Mouse (Mus musculus): ENCODE data around the gene Psmb5. TPM values are rescaled to one million over a fixed set of nuclear protein-coding genes. Genes with fewer than 3 reads are reported as not detected.
A peak's percentile ranks its signal among the peaks of the same experiment; 100 is the strongest.

Psmb5 gene
- polyA plus RNA-seq, 1 experiment from 2014 or later: 428 TPM

DNA sequence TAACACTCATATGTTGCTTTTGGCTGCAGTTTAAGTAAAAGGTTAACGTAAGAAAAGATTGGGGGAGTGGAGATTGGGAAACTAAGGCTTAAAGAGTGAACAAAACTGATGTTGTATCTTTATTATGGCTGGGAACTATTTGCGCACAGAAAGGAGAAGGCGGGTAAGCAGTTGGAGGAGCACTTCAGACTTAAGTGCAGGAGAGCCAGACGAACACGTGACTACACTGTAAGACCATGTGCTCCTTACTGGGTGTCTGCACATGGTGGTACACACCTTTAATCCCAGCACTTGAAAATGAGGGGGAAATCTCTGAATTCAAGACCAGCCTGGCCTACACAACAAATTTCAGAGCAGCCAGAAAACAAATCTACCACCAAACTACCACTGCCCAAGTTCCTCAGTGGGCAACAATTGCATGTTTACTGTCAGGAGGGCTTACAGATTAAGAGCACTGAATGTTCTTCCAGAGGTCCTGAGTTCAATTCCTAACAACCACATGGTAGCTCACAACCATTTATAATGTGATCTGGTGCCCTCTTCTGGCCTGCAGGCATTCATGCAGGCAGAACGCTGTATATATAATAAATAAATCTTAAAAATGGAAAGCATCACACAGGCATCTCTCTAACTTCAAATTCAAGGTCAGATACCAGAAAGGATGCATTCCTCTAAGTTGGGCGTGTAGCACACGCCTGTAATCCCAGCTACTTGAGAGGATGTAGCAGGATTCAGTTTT is 29.2 kb upstream of the Psmb5 start:
- no peak overlapping the region for H3K27ac ChIP-seq (ENCODE audit: low read length)
- no peak for ATAC-seq
- 91% methylated on average over 8 of the region's 8 CpGs for WGBS
- H3K27me3 ChIP-seq (replicated peaks; ENCODE audit: control insufficient read depth, insufficient read depth, low read length): no peaks in the 10 kb centered on the region
- H3K4me2 ChIP-seq (ENCODE audit: low read length): no peak overlapping the region
- H3K36me3 ChIP-seq (ENCODE audit: control insufficient read depth, insufficient read depth): peaks cover 73% of the 10 kb centered on the region
- H3K9me3 ChIP-seq (ENCODE audit: control insufficient read depth, low read length): no peaks in the 10 kb centered on the region
- H3K9ac ChIP-seq (replicated peaks; ENCODE audit: low read depth, low read length): no peak overlapping the region
- H3K4me3 ChIP-seq (replicated peaks; ENCODE audit: low read length): no peak overlapping the region
- H3K4me1 ChIP-seq (replicated peaks; ENCODE audit: control insufficient read depth, insufficient read depth, low read length): peaks cover 41% of the 10 kb centered on the region

DNA sequence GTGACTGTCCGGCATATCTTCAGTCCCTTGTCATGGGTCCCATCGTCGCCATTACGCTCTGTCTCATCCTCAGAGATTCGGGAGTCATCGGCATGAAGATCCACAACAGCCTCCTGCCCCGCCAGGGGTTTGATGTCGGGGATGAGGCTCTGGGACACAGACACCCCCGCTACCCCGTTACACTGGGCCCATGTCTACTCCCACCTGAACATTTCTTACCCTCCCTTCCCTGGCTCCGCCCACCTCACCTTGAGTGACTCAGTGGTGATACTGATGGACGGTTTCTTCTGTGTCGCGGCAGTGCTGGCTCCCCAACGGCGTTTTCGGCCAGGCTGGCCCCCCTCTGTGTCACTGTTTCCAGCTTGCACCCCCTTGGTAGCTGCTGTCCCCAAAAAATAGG is 28.6 kb upstream of the Psmb5 start:
- H3K4me3 ChIP-seq (replicated peaks; ENCODE audit: low read length): no peak overlapping the region
- no peak overlapping the region for H3K4me2 ChIP-seq (ENCODE audit: low read length)
- no peak overlapping the region for H3K9ac ChIP-seq (replicated peaks; ENCODE audit: low read depth, low read length)
- H3K9me3 ChIP-seq (ENCODE audit: control insufficient read depth, low read length): no peaks in the 10 kb centered on the region
- peaks cover 35% of the 10 kb centered on the region for H3K4me1 ChIP-seq (replicated peaks; ENCODE audit: control insufficient read depth, insufficient read depth, low read length)
- no peak overlapping the region for H3K27ac ChIP-seq (ENCODE audit: low read length)
- H3K27me3 ChIP-seq (replicated peaks; ENCODE audit: control insufficient read depth, insufficient read depth, low read length): no peaks in the 10 kb centered on the region
- WGBS: 96% methylated on average over 17 of the region's 17 CpGs
- H3K36me3 ChIP-seq (ENCODE audit: control insufficient read depth, insufficient read depth): peaks cover 73% of the 10 kb centered on the region
- no peak for ATAC-seq

DNA sequence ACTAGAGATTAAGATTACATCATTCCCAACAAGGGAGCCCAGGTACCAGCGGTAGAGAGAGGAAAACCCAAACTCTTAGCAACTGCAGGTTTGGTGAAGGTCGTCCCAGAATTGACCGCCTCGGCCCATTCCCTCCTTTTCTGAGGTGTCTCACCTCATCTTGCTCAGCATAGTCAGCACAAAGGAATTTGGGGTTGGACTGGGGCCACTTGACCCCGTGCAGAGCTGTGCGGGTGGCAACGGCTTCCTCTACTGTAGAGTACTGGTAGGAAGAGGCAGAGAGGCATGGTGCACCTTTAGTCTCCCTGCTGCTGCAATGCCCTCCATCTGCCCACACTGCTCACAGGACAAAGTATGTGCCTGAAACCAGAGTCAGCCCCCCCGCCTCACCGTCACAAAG is 26.5 kb upstream of the Psmb5 start:
- WGBS: 89% methylated on average over 9 of the region's 9 CpGs
- no peak for ATAC-seq

DNA sequence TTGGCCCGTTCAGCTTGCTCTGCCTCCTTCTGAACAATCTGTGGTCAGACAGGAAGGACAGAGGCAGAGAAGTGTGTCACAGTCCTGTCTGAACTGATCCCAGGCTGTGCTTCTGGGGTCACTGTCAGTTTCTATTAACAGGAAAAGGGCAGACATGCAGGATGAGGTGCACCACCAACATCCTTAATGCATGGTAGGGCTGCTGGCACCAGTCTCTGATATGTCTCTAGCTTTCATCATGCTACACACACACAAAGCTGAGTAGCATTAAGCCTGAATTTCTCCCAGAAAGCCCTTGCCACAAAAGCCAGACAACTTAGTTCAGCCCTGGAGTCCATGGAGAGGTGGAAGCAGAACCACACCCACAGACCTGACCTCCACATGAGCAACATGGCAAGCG is 25.2 kb upstream of the Psmb5 start:
- Histone ChIP-seq H3K4me2 (ENCODE audit: low read length) (no peak overlapping the region), H3K4me3 (replicated peaks; ENCODE audit: low read length) (no peak overlapping the region)

More for the DNA sequence above, 26.5 kb upstream of the Psmb5 start:
- no peak overlapping the region for H3K27ac ChIP-seq (ENCODE audit: low read length)
- no peak overlapping the region for H3K4me3 ChIP-seq (replicated peaks; ENCODE audit: low read length)
- peaks cover 59% of the 10 kb centered on the region for H3K36me3 ChIP-seq (ENCODE audit: control insufficient read depth, insufficient read depth)
- no peaks in the 10 kb centered on the region for H3K27me3 ChIP-seq (replicated peaks; ENCODE audit: control insufficient read depth, insufficient read depth, low read length)
- no peak overlapping the region for H3K9ac ChIP-seq (replicated peaks; ENCODE audit: low read depth, low read length)
- no peaks in the 10 kb centered on the region for H3K9me3 ChIP-seq (ENCODE audit: control insufficient read depth, low read length)
- no peak overlapping the region for H3K4me2 ChIP-seq (ENCODE audit: low read length)
- peaks cover 29% of the 10 kb centered on the region for H3K4me1 ChIP-seq (replicated peaks; ENCODE audit: control insufficient read depth, insufficient read depth, low read length)

DNA sequence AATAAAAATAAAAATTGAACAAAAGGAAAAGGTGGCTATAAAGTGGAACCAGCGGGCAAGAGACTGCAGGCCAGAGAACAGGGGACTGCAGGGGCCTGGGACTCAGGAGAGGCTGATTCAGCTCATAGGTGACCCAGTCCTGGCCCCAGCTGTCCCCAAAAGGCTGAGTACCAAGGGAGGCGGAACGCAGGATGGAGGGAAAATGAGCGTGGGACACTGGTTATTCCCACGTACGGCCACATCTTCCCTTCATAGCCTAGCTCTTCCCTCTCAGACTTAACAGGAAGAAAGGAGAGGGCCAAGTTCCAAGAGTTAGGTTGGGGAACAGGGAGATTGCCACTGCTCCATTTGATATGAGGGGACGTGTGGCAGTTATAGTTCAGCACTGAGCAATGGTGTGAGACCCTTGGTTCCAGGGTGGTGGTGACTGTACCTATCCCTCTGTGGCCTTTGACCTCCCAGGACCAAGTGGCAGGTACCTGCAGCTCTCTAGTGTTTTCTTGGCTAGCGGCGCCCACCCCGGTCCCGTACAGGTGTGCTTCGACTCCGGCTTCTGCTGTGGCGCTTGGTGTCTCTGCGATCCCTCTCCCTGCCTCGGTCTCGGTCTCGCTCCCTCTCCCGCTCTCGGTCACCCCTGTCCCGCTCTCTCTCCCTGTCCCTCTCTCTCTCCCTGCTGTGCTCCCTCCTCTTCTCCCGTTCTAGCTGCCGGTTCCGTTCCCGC is 24.6 kb upstream of the Psmb5 start:
- no peaks in the 10 kb centered on the region for H3K27me3 ChIP-seq (replicated peaks; ENCODE audit: control insufficient read depth, insufficient read depth, low read length)
- H3K4me1 ChIP-seq (replicated peaks; ENCODE audit: control insufficient read depth, insufficient read depth, low read length): peaks cover 26% of the 10 kb centered on the region
- no peak for ATAC-seq
- H3K4me2 ChIP-seq (ENCODE audit: low read length): no peak overlapping the region
- peak overlapping the region; percentile 39 for H3K27ac ChIP-seq (ENCODE audit: low read length)
- peaks cover 47% of the 10 kb centered on the region for H3K36me3 ChIP-seq (ENCODE audit: control insufficient read depth, insufficient read depth)
- 77% methylated on average over 24 of the region's 25 CpGs for WGBS
- H3K9me3 ChIP-seq (ENCODE audit: control insufficient read depth, low read length): no peaks in the 10 kb centered on the region
- no peak overlapping the region for H3K9ac ChIP-seq (replicated peaks; ENCODE audit: low read depth, low read length)
- no peak overlapping the region for H3K4me3 ChIP-seq (replicated peaks; ENCODE audit: low read length)

More for the DNA sequence above, 25.2 kb upstream of the Psmb5 start:
- H3K9ac ChIP-seq (replicated peaks; ENCODE audit: low read depth, low read length): no peak overlapping the region
- 75% methylated on average over 2 of the region's 2 CpGs for WGBS
- H3K27me3 ChIP-seq (replicated peaks; ENCODE audit: control insufficient read depth, insufficient read depth, low read length): no peaks in the 10 kb centered on the region
- H3K4me1 ChIP-seq (replicated peaks; ENCODE audit: control insufficient read depth, insufficient read depth, low read length): peaks cover 27% of the 10 kb centered on the region
- peaks cover 52% of the 10 kb centered on the region for H3K36me3 ChIP-seq (ENCODE audit: control insufficient read depth, insufficient read depth)
- no peaks in the 10 kb centered on the region for H3K9me3 ChIP-seq (ENCODE audit: control insufficient read depth, low read length)
- no peak for ATAC-seq
- H3K27ac ChIP-seq (ENCODE audit: low read length): no peak overlapping the region

DNA sequence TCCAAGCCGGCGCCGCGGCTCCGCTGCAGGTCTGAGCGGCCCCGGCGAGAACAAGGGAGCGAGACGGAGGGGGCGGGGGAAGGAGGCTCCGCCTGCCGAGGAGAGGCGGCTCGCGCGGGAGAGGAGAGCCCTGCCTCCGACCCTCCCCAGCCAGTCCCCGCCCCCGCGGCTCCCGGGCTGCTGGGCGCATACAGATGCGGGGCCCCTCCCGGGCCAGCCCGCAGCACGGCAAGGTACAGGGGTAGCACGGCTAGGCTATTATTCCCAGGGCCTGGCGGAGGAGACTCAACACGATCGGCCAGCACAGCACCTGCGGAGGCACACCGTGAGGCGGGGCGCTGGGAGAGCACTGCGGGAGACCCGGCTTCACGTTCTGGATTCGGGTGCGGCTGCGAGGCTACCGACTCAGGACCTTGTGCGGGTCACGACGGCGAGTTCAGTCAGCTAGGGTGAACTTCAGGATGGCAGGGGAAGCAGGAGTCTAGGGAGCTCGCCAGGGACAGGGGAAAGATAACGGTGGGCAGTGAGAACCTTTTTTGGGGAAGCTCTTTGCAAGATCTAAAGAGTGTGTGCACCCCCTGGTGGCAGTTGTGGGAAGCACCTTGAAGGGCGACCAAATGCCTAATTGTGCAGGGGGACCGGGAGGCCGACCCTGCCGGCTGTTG is 23.6 kb upstream of the Psmb5 start, which contains the start of gene Cdh24:
Gene Cdh24 (minus strand): TSS at position 60 of the 665 bp plus-strand sequence.
- Histone ChIP-seq H3K27me3 (replicated peaks; ENCODE audit: control insufficient read depth, insufficient read depth, low read length) (no peaks in the 10 kb centered on the region), H3K4me3 (replicated peaks; ENCODE audit: low read length) (peak within 1 kb of the TSS; percentile 85), H3K4me2 (ENCODE audit: low read length) (peak within 1 kb of the TSS; percentile 94), H3K36me3 (ENCODE audit: control insufficient read depth, insufficient read depth) (peaks cover 42% of the 10 kb centered on the region), H3K9ac (replicated peaks; ENCODE audit: low read depth, low read length) (peak within 1 kb of the TSS; percentile 97), H3K27ac (ENCODE audit: low read length) (peak within 1 kb of the TSS; percentile 91), H3K9me3 (ENCODE audit: control insufficient read depth, low read length) (no peaks in the 10 kb centered on the region), H3K4me1 (replicated peaks; ENCODE audit: control insufficient read depth, insufficient read depth, low read length) (peaks cover 26% of the 10 kb centered on the region)
- under 1% methylated on average over 40 of the region's 52 CpGs for WGBS
- peak; percentile 95 for ATAC-seq

DNA sequence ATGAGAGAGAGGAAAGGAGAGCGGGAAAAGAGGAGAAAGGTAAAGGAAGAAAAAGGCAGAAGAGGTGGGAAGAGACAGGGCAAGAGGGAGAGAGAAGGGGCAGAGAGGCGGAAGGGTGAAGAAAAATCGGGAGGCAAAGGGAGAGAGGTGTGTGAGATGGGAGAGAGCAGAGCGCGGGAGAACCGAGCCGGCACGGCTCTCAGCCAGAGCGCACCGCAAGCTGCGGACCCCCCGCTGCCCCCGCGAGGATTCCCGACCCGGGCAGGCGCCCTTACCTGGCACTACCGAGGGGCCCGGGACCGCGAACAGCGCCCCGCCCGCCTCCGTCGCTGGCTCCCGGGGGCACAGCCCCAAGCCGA is 23.1 kb upstream of the Psmb5 start, which contains the start of gene Gm17606:
Gene Gm17606 (plus strand): TSS at position 7 of the 359 bp plus-strand sequence.
- no peaks in the 10 kb centered on the region for H3K9me3 ChIP-seq (ENCODE audit: control insufficient read depth, low read length)
- peak within 1 kb of the TSS; percentile 85 for H3K4me3 ChIP-seq (replicated peaks; ENCODE audit: low read length)
- H3K4me2 ChIP-seq (ENCODE audit: low read length): peak within 1 kb of the TSS; percentile 94
- no peak; the same call in 1 of the 2 replicates for ATAC-seq
- under 1% methylated on average over 28 of the region's 28 CpGs for WGBS
- peaks cover 38% of the 10 kb centered on the region for H3K36me3 ChIP-seq (ENCODE audit: control insufficient read depth, insufficient read depth)
- peaks cover 26% of the 10 kb centered on the region for H3K4me1 ChIP-seq (replicated peaks; ENCODE audit: control insufficient read depth, insufficient read depth, low read length)
- H3K27me3 ChIP-seq (replicated peaks; ENCODE audit: control insufficient read depth, insufficient read depth, low read length): no peaks in the 10 kb centered on the region
- peak within 1 kb of the TSS; percentile 97 for H3K9ac ChIP-seq (replicated peaks; ENCODE audit: low read depth, low read length)
- peak within 1 kb of the TSS; percentile 91 for H3K27ac ChIP-seq (ENCODE audit: low read length)

DNA sequence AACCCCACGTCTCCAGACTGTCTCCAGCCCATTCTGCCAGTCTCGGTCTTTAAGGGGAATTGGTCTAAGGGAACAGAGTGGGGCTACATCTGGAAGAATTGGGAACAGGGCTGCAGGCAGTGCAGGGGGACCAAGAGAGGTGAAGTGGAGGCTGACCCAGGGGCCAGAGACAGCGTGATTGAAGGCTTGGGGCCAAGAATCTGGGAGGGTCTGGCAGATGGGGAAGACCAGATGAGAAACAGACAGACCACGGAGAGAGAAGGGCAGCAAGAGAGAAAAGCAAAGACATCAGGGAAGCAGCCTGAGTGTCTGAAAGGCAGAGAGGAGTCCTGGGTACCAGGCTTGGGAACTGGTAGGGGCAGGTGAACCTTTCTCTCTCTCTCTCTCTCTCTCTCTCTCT is 22.3 kb upstream of the Psmb5 start:
- H3K9ac ChIP-seq (replicated peaks; ENCODE audit: low read depth, low read length): peak overlapping the region; percentile 46
- peaks cover 36% of the 10 kb centered on the region for H3K36me3 ChIP-seq (ENCODE audit: control insufficient read depth, insufficient read depth)
- no peak for ATAC-seq
- no peaks in the 10 kb centered on the region for H3K27me3 ChIP-seq (replicated peaks; ENCODE audit: control insufficient read depth, insufficient read depth, low read length)
- peak overlapping the region; percentile 94 for H3K4me2 ChIP-seq (ENCODE audit: low read length)
- peaks cover 26% of the 10 kb centered on the region for H3K4me1 ChIP-seq (replicated peaks; ENCODE audit: control insufficient read depth, insufficient read depth, low read length)
- WGBS: 13% methylated on average over 4 of the region's 4 CpGs
- H3K9me3 ChIP-seq (ENCODE audit: control insufficient read depth, low read length): no peaks in the 10 kb centered on the region
- no peak overlapping the region for H3K27ac ChIP-seq (ENCODE audit: low read length)
- peak overlapping the region; percentile 85 for H3K4me3 ChIP-seq (replicated peaks; ENCODE audit: low read length)

DNA sequence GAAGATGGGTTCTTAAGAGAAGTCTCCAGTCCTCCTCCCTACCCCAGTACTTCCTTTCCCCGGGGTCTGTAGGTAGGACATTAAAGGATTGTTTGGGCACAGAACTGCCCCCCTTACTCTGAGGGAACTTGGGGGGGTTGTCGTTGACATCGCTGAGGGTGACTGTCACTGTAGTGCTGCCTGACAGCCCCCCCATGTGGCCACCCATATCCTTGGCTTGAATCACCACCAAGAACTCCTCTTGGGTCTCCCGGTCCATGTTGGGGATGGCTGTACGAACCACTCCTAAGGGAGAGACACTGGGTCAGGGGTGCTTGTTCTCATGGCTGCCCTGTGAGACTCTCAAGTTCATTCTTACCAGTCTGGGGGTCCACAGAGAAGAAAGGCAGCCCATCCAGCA is 20.4 kb upstream of the Psmb5 start:
- Histone ChIP-seq H3K4me3 (replicated peaks; ENCODE audit: low read length) (no peak overlapping the region), H3K36me3 (ENCODE audit: control insufficient read depth, insufficient read depth) (peaks cover 22% of the 10 kb centered on the region), H3K9ac (replicated peaks; ENCODE audit: low read depth, low read length) (no peak overlapping the region), H3K27ac (ENCODE audit: low read length) (no peak overlapping the region), H3K27me3 (replicated peaks; ENCODE audit: control insufficient read depth, insufficient read depth, low read length) (no peaks in the 10 kb centered on the region), H3K9me3 (ENCODE audit: control insufficient read depth, low read length) (no peaks in the 10 kb centered on the region), H3K4me2 (ENCODE audit: low read length) (no peak overlapping the region), H3K4me1 (replicated peaks; ENCODE audit: control insufficient read depth, insufficient read depth, low read length) (peaks cover 26% of the 10 kb centered on the region)
- 81% methylated on average over 5 of the region's 5 CpGs for WGBS
- no peak for ATAC-seq
